Mouse (Mus musculus) spleen, adult 2 months (tissue): ENCODE measurements around the gene Drc3.
"Not testable (repeated sequence)": the region's sequence is repeated elsewhere in the genome, so short reads cannot be mapped to it uniquely, and the experiment has no call there.

Experiments
- CTCF ChIP-seq: fragments of 200-500 bp; IDR thresholded peaks from 2 replicates; pipeline ENCODE4 v1.5.1; 2011; ENCODE audit warnings: mild to moderate bottlenecking, inconsistent platforms; ENCODE audit not compliant: insufficient read depth, insufficient read length, insufficient replicate concordance; ENCODE audit errors: extremely low read depth
- POLR2A ChIP-seq: fragments of 200-500 bp; IDR thresholded peaks from 2 replicates; pipeline ENCODE4 v1.6.1; 2011; ENCODE audit warnings: low read depth, low read length, inconsistent platforms

DNA sequence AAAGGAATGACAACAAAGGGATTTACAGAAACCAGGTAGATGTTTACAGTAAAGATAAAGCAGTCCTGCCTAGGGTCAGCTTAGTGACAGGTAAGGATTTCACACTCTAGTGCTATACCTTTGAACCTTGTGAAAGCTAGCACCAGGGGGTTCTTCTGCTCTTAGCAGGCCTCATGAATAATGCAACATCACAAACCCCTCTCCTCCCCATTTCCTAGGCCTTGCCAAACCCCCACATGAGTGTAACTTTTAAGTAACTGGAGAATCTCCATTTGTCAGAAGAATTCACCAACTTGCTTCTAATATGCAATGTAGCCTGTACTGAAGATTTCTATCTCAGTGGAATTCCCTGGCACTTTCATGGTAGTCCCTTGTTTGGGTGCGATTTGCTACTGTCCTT is 86.5 kb downstream of the Drc3 start:
- not testable (repeated sequence) for TF ChIP-seq POLR2A, CTCF
